8 mouse cellular contexts compared by ENCODE assay signal in genomic region chr7:79576659-79577058, GRCm38 (mm10). TPM values are rescaled to one million over a fixed set of nuclear protein-coding genes. Genes with fewer than 3 reads are reported as not detected.
DNase-seq lines count a peak whose midpoint lies in the region; ATAC-seq and TF ChIP-seq lines count a peak whose summit lies in the region.

No protein-coding gene starts in this region.

- no peak overlapping the region for H3K27ac ChIP-seq in kidney, embryonic 14.5 days (ENCODE audit: low read depth, low read length)
- H3K27ac ChIP-seq in layer of hippocampus, adult 2 months: peak overlapping the region; percentile 89
- peak overlapping the region; percentile 81 for H3K27ac ChIP-seq in midbrain, embryonic 15.5 days
- no peak overlapping the region for H3K27ac ChIP-seq in thymus, adult 2 months (ENCODE audit: control insufficient read depth, insufficient read depth, low read length)

- 4% methylated on average over 5 of the region's 5 CpGs for WGBS in kidney, embryonic 14.5 days
- WGBS in midbrain, embryonic 15.5 days: 9% methylated on average over 5 of the region's 5 CpGs
- WGBS in thymus, adult 2 months: 17% methylated on average over 5 of the region's 5 CpGs

- peaks cover 18% of the 10 kb centered on the region; the same call in 1 of the 2 replicates for H3K27me3 ChIP-seq in kidney, embryonic 14.5 days (ENCODE audit: control insufficient read depth, insufficient read depth, low read length)
- peaks cover 10% of the 10 kb centered on the region; the same call in 1 of the 2 replicates for H3K27me3 ChIP-seq in G1E (ENCODE audit: insufficient read depth, low read length)
- no peaks in the 10 kb centered on the region for H3K27me3 ChIP-seq in midbrain, embryonic 15.5 days (replicated peaks)
- no peaks in the 10 kb centered on the region for H3K27me3 ChIP-seq in thymus, adult 2 months (ENCODE audit: control insufficient read depth, insufficient read depth, low read length)

- no peak for ATAC-seq in kidney, embryonic 14.5 days (ENCODE audit: low FRiP score, low TSS enrichment)
- no peak for ATAC-seq in G1E (ENCODE audit: extremely low read depth, insufficient number of reproducible peaks, low FRiP score, poor library complexity, severe bottlenecking)
- peak; percentile 19; the same call in 1 of the 2 replicates for ATAC-seq in frontal cortex, adult (ENCODE audit: low TSS enrichment)
- ATAC-seq in midbrain, embryonic 15.5 days (replicated peaks): no peak

- no peaks in the 10 kb centered on the region for H3K9me3 ChIP-seq in kidney, embryonic 14.5 days (ENCODE audit: control insufficient read depth, low read length)
- no peaks in the 10 kb centered on the region for H3K9me3 ChIP-seq in G1E (replicated peaks)
- no peaks in the 10 kb centered on the region for H3K9me3 ChIP-seq in midbrain, embryonic 15.5 days

- no peaks in the 10 kb centered on the region for H3K36me3 ChIP-seq in kidney, embryonic 14.5 days (ENCODE audit: control insufficient read depth, insufficient read depth, low read length)
- no peaks in the 10 kb centered on the region for H3K36me3 ChIP-seq in G1E (replicated peaks)
- H3K36me3 ChIP-seq in midbrain, embryonic 15.5 days (replicated peaks): no peaks in the 10 kb centered on the region
- no peaks in the 10 kb centered on the region for H3K36me3 ChIP-seq in thymus, adult 2 months (ENCODE audit: control insufficient read depth, insufficient read depth, low read length)

- no peak overlapping the region for H3K9ac ChIP-seq in kidney, embryonic 14.5 days (ENCODE audit: low read depth, low read length)
- H3K9ac ChIP-seq in midbrain, embryonic 15.5 days: no peak overlapping the region

- peaks cover 19% of the 10 kb centered on the region for H3K4me1 ChIP-seq in kidney, embryonic 14.5 days (ENCODE audit: control insufficient read depth, insufficient read depth, low read length)
- H3K4me1 ChIP-seq in G1E (ENCODE audit: insufficient read depth, low read depth, low read length): no peaks in the 10 kb centered on the region
- peaks cover 31% of the 10 kb centered on the region for H3K4me1 ChIP-seq in midbrain, embryonic 15.5 days
- H3K4me1 ChIP-seq in thymus, adult 2 months (replicated peaks; ENCODE audit: control insufficient read depth, insufficient read depth, low read length): peaks cover 9% of the 10 kb centered on the region

- peak; percentile 22; the same call in 1 of the 2 replicates for TF ChIP-seq CTCF in G1E (IDR thresholded peaks at IDR 0.05; ENCODE audit: low read depth, low read length)
- peak; percentile 85 for TF ChIP-seq CTCF in layer of hippocampus, adult 2 months (conservative IDR thresholded peaks at IDR 0.05)
- peak; percentile 28; the same call in 1 of the 2 replicates for TF ChIP-seq CTCF in thymus, adult 2 months (IDR thresholded peaks at IDR 0.05; ENCODE audit: borderline replicate concordance, control insufficient read depth, extremely low read depth, insufficient read depth, low read length, poor library complexity)

- no peak overlapping the region for H3K4me3 ChIP-seq in kidney, embryonic 14.5 days (ENCODE audit: low read length)
- H3K4me3 ChIP-seq in G1E (ENCODE audit: low read depth, low read length): no peak overlapping the region
- no peak overlapping the region for H3K4me3 ChIP-seq in layer of hippocampus, adult 2 months
- no peak overlapping the region for H3K4me3 ChIP-seq in midbrain, embryonic 15.5 days
- H3K4me3 ChIP-seq in thymus, adult 2 months (ENCODE audit: control insufficient read depth, insufficient read depth, low read length): no peak overlapping the region

- no peak for TF ChIP-seq POLR2A in thymus, adult 2 months (IDR thresholded peaks at IDR 0.05; ENCODE audit: control insufficient read depth, extremely low read depth, insufficient read depth, low read length, poor library complexity)

- DNase-seq in kidney, adult 18-20 months: peak; percentile 64
- DNase-seq in G1E (ENCODE audit: low spot score): no peak
- peak; percentile 45 for DNase-seq in cerebellum, adult 8-10 months
- peak; percentile 61 to 80 for DNase-seq in layer of hippocampus, adult 2 months (ENCODE audit: low spot score in 2 of 2)
- peak; percentile 38 for DNase-seq in thymus, adult 2 months

- no peak overlapping the region for H3K4me2 ChIP-seq in kidney, embryonic 14.5 days (replicated peaks; ENCODE audit: low read depth, low read length)
- H3K4me2 ChIP-seq in midbrain, embryonic 15.5 days: no peak overlapping the region

RNA-seq across cellular contexts. Expression of gene Rhcg, which starts 40.8 kb away (rescaled TPM):
- polyA plus RNA-seq in kidney, embryonic 14.5 days (2014; fragmentation: Nextera tagmentation; extraction: Ambion mirVana): 14.2 and 18.5 TPM in 2 replicates
- total RNA-seq in G1E (2014; fragmentation: Nextera tagmentation): not detected in 2 replicates
- total RNA-seq in G1E (2017): not detected in 2 replicates
- not detected in 2 replicates for polyA plus RNA-seq in G1E (2012)
- 1 to 10 TPM; 1.1 to 1.2 TPM for total RNA-seq in layer of hippocampus, adult 2 months (2021)
- 1.9 and 2.1 TPM in 2 replicates for polyA plus RNA-seq in midbrain, embryonic 15.5 days (2015; fragmentation: Nextera tagmentation; extraction: Ambion mirVana)
- 0.56 and 1.2 TPM in 2 replicates for polyA plus RNA-seq in thymus, adult 2 months (2012; rRNA removed)

Comparison
In these comparisons a context has a peak if more than half of its experiments do, and no peak if none do; other contexts are left out.
1. H3K27ac ChIP-seq: peak in layer of hippocampus, adult 2 months (single experiment) and midbrain, embryonic 15.5 days (single experiment); none in kidney, embryonic 14.5 days (single experiment) and thymus, adult 2 months (single experiment).
2. CTCF ChIP-seq: peak in every context shown above with its lines; median percentile 85 in layer of hippocampus, adult 2 months; 28 in thymus, adult 2 months; 22 in G1E.